Mouse (Mus musculus) E14TG2a.4 (cell line): ENCODE results near the gene Rubcnl.
A peak's percentile ranks its signal among the peaks of the same experiment; 100 is the strongest.

ENCODE experiments used
- H3K27me3 ChIP-seq: 2 replicates; pipeline ENCODE4 v1.6.1; 2014; ENCODE audit warnings: low read length, control low read depth; ENCODE audit not compliant: insufficient read depth
- H3K36me3 ChIP-seq: 2 replicates; pipeline ENCODE4 v1.6.1; 2014; ENCODE audit warnings: low read length, control low read depth; ENCODE audit not compliant: insufficient read depth
- H3K4me1 ChIP-seq: replicated peaks from 2 replicates; pipeline ENCODE4 v1.6.1; 2014; ENCODE audit warnings: low read depth, low read length, control low read depth
- H3K4me3 ChIP-seq: replicated peaks from 2 replicates; pipeline ENCODE4 v1.5.1; 2014; ENCODE audit warnings: mild to moderate bottlenecking, low read length
- H3K9me3 ChIP-seq: 2 replicates; pipeline ENCODE4 v1.6.1; 2014; ENCODE audit warnings: low read length, control low read depth
- CTCF ChIP-seq: conservative IDR thresholded peaks from 2 replicates; pipeline ENCODE4 v1.5.1; 2014; ENCODE audit warnings: low read length
- NANOG ChIP-seq: IDR thresholded peaks from 2 replicates; pipeline ENCODE4 v1.6.1; 2014; ENCODE audit warnings: borderline replicate concordance, low read length, mixed read lengths
- POU5F1 ChIP-seq: IDR thresholded peaks from 2 replicates; pipeline ENCODE4 v1.6.1; 2014; ENCODE audit warnings: low read length, borderline replicate concordance

Gene Rubcnl

DNA sequence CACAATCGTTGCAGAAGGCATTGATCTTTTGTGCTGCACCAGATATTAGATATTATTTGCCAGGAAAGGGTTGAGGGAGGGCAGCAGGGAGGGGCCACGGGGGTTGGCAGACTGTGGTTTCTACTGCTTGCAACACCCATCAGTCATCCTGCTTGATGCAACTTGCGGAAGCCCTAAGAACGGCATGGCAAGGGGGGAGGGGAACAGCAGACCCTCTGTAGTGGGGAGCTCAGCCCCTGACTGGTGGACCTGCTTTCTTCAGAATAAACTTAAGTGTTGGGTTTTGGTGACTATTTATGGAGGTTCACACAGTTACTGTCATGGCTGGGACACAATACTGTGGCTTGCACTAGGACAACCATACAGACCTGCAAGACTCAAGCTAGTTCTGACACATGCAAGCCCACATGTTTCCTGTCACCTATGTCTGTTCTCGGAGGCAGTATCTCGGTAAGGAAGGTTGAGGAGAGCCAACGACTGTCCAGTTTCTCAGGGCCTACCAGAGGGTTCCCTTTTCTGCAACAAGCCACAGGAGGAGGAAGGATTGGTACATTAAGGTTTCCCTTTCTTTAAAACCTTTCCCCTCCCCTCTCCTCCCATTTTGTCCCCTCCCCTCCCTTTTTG, 53.6 kb downstream of the Rubcnl start:
- Histone ChIP-seq H3K4me1 (no peaks in the 10 kb centered on the region; the same call in 1 of the 2 replicates), H3K4me3 (no peak overlapping the region), H3K9me3 (peaks cover 40% of the 10 kb centered on the region), H3K27me3 (peaks cover 8% of the 10 kb centered on the region; the same call in 1 of the 2 replicates), H3K36me3 (no peaks in the 10 kb centered on the region)
- TF ChIP-seq NANOG, result no peak
- no peak for TF ChIP-seq POU5F1
- no peak for TF ChIP-seq CTCF

DNA sequence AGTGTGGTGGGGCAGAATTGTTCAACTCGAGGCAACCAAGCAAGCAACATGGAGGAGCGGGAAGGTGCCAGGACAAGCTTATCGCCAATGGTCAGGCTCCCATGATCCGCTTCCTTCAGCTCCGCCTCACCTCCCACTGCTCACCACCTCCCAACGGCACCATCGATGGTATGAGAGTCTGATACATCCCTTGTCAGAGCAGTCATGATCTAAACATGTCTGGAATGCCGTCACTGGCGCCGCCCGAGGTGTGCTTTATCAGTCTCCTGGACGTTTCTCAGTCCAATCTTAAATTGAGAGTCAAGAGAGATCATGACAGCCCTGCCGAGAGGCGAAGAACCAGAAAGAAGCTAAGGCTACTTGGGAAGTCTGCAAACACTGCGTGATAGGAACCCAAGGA, 55.3 kb downstream of the Rubcnl start:
- Histone ChIP-seq H3K4me1 (no peaks in the 10 kb centered on the region; the same call in 1 of the 2 replicates), H3K36me3 (no peaks in the 10 kb centered on the region), H3K27me3 (peaks cover 8% of the 10 kb centered on the region; the same call in 1 of the 2 replicates), H3K9me3 (peaks cover 25% of the 10 kb centered on the region), H3K4me3 (0 out of 2 replicates have a peak overlapping the region, but pooled peaks have one; percentile 10)
- TF ChIP-seq CTCF (no peak), NANOG (no peak), POU5F1 (no peak)

DNA sequence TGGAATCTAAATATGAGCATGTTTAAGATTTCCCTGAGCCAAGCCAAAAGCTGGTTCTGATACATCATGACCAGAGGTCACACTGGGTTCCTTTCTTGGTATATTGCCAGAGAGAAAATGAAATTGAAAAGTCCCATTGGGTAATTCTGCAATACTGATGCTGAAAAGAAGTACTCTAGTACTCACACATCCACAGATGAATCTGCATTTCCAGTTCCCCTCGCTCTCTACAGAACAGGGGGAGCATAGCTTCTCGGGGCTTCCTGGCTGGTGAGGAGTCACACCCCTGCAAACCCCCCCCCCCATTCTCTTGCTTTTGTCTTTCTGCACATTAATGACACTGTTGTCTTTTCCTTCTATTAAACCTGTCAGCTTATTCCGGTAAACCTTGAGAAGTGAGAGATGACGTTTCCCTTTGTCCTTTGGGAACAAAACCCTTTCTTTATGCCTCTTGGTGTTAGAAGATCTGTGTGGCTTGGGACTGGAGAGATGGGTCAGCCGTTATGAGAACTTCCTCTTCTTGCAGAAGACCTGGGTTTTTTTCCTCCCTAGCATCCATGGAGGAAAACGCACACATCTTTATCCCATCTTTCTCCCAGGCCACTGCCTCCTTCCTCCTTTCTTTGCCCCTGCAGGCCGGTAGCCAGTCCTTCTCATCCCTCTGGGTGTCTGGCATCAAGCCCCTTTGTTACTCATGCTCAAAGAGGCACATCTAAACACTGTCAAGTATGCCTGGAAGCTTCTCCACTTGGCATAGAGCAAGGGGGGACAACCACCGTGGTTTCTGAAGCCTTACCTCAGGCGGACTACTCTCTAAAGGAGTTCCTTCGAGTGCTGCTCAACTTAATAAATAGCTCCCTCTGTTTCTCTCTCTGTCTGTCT, 59.7 kb downstream of the Rubcnl start:
- no peak overlapping the region for H3K4me3 ChIP-seq
- peaks cover 8% of the 10 kb centered on the region; the same call in 1 of the 2 replicates for H3K27me3 ChIP-seq
- no peaks in the 10 kb centered on the region; the same call in 1 of the 2 replicates for H3K4me1 ChIP-seq
- no peaks in the 10 kb centered on the region for H3K36me3 ChIP-seq
- TF ChIP-seq POU5F1 (no peak), NANOG (no peak), CTCF (no peak)
- no peaks in the 10 kb centered on the region for H3K9me3 ChIP-seq

DNA sequence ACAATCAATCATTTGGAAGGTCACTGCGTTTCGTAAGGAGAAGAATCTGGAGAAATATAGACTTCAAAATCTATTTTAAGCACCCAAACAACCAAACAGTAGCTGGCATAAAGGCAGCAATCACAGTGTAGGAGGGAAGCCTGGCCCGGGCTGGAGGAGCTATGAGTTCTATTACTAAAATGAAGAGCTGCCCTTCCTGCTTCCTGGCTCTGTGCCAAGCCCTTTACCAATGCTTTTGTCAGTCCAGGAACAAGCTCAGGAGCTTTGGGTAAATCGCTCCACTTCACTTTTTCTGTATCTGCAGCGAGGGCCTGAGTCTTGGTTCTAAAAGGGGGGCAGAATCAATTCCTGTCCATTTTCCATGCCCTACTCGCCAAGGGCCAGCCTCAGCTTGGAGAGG, 62.1 kb downstream of the Rubcnl start:
- no peaks in the 10 kb centered on the region for H3K27me3 ChIP-seq
- TF ChIP-seq NANOG (no peak), CTCF (no peak), POU5F1 (no peak)
- no peaks in the 10 kb centered on the region for H3K36me3 ChIP-seq
- no peak overlapping the region for H3K4me3 ChIP-seq
- H3K4me1 ChIP-seq, result no peaks in the 10 kb centered on the region
- 0 out of 2 replicates have a peak, but pooled peaks cover under 1% of the 10 kb centered on the region for H3K9me3 ChIP-seq
